Mouse (Mus musculus) gonadal fat pad, adult 2 months (tissue): ENCODE data around the gene Gm21887. TPM values are rescaled to one million over a fixed set of nuclear protein-coding genes. Genes with fewer than 3 reads are reported as not detected.
"Not testable (repeated sequence)": the region's sequence is repeated elsewhere in the genome, so short reads cannot be mapped to it uniquely, and the experiment has no call there.

Experiments
- DNase-seq: peaks from one replicate; pipeline ENCODE4 v3.0.0-alpha.2; 2012; ENCODE audit warnings: low read depth
- polyA plus RNA-seq: library from polyadenylated mRNA; depleted of rRNA; stranded (reverse); fragments of >200 nt; gene quantifications from 2 replicates; pipeline ENCODE4 v1.2.3, GENCODE M21; 2012; rRNA removed

The Gm21887 gene
- polyA plus RNA-seq, 1 experiment = 106 TPM

GRCm38 (mm10) chrX:170010581-170011528 lies 1.4 kb downstream of the Gm21887 start:
- not testable (repeated sequence) for DNase-seq

DNA sequence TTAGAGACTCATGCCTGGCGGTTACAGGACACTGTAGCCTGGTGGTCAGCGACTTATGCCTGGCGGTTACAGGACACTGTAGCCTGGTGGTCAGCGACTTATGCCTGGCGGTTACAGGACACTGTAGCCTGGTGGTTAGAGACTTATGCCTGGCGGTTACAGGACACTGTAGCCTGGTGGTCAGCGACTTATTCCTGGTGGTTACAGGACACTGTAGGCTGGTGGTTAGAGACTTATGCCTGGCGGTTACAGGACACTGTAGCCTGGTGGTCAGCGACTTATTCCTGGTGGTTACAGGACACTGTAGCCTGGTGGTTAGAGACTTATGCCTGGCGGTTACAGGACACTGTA lies 2.0 kb downstream of the Gm21887 start:
- DNase-seq = not testable (repeated sequence)

DNA sequence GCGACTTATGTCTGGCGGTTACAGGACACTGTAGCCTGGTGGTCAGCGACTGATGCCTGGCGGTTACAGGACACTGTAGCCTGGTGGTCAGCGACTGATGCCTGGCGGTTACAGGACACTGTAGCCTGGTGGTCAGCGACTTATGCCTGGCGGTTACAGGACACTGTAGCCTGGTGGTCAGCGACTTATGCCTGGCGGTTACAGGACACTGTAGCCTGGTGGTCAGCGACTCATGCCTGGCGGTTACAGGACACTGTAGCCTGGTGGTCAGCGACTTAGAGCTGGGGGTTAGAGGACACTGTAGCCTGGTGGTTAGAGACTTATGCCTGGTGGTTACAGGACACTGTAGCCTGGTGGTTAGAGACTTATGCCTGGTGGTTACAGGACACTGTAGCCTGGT lies 4.0 kb downstream of the Gm21887 start:
- DNase-seq = not testable (repeated sequence)

DNA sequence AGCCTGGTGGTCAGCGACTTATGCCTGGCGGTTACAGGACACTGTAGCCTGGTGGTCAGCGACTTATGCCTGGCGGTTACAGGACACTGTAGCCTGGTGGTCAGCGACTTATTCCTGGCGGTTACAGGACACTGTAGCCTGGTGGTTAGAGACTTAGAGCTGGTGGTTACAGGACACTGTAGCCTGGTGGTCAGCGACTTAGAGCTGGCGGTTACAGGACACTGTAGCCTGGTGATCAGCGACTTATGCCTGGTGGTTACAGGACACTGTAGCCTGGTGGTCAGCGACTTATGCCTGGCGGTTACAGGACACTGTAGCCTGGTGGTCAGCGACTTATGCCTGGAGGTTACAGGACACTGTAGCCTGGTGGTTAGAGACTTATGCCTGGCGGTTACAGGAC lies 4.6 kb downstream of the Gm21887 start:
- DNase-seq = not testable (repeated sequence)

DNA sequence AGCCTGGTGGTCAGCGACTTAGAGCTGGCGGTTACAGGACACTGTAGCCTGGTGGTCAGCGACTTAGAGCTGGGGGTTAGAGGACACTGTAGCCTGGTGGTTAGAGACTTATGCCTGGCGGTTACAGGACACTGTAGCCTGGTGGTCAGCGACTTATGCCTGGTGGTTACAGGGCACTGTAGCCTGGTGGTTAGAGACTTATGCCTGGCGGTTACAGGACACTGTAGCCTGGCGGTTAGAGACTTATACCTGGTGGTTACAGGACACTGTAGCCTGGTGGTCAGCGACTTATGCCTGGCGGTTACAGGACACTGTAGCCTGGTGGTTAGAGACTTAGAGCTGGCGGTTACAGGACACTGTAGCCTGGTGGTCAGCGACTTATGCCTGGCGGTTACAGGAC lies 6.4 kb downstream of the Gm21887 start:
- DNase-seq = not testable (repeated sequence)

GRCm38 (mm10) chrX:170017333-170018245 lies 8.1 kb downstream of the Gm21887 start:
- not testable (repeated sequence) for DNase-seq

- not testable (repeated sequence) for DNase-seq
These were observed 9.2 kb downstream of the Gm21887 start for GRCm38 (mm10) chrX:170018571-170019218.

DNA sequence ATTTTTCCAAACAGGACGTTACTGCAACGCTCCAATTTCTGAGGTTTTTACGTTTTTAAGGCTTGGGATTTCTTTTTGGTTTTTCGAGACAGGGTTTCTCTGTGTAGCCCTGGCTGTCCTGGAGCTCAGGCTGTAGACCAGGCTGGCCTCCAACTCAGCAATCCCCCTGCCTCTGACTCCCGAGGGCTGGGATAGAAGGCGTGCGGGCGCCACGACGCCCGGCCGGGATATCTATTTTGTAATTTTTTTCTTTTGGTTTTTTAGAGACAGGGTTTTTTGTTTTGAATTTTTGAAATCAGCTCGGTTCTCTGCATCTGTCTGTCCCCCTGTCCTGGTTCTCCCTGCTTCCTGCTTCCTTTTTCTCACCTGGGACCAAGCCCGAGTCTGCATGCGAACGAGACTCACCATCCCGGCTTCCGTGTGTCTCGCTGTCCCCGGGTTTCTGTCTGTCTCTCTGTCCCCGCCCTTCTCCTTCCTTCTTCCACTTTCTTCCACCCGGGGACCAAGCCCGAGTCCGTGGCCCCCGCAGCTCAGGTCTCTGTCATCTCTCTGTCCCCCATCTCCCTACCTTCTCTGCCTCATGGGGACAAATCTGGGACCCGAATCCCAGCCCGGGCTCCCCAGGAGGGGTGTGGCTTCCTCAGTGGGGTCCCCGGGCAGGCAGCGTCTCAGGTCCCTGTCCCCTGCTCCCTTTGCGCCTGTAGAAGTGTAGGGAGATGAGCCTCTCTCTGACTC lies 9.9 kb downstream of the Gm21887 start:
- not testable (repeated sequence) for DNase-seq

GRCm38 (mm10) chrX:170019954-170020689 lies 10.7 kb downstream of the Gm21887 start:
- not testable (repeated sequence) for DNase-seq

GRCm38 (mm10) chrX:170020690-170021050 lies 11.2 kb downstream of the Gm21887 start:
- not testable (repeated sequence) for DNase-seq

- DNase-seq = not testable (repeated sequence)
These were observed 11.7 kb downstream of the Gm21887 start for GRCm38 (mm10) chrX:170021205-170021604.

GRCm38 (mm10) chrX:170021750-170022461 lies 12.4 kb downstream of the Gm21887 start:
- not testable (repeated sequence) for DNase-seq

Other genes starting within 250 kb of the Gm21887 start
- not detected in 2 replicates for gene 4933400A11Rik, start 230.0 kb upstream of the Gm21887 start, polyA plus RNA-seq